Mouse (Mus musculus): ENCODE measurements around the gene Ppp1r37. TPM values are rescaled to one million over a fixed set of nuclear protein-coding genes. Genes with fewer than 3 reads are reported as not detected.

Ppp1r37 gene
- polyA plus RNA-seq, 1 experiment from 2014 or later = 8.3 TPM

DNA sequence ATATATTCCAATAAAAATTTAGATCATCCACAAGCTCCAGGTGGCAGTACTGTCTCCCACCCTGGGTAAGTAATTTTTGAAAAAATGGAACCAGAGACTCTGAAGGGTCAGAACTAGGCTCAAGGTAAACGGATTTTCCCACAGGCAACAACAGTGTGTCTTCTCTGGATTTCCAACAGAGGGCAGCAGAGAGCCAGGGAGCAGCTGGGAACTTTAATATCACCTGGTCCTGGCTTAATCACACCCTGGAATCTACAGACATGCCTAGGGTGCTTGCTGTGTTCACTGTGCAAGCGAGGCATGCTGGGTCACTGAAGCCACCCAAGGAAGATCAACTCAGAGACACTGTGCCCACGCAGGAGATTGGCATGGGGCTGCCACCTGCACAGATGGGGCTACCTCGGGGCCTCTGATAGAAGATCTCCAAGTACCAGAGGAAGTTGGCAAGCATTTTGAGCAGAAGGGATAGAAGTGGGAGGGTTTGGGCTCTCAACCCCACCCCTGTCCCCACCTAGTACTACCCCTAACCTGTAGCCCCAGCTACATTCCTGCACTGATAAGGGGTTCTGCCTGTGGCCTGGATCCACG is 59.3 kb downstream of the Ppp1r37 start:
- WGBS (ENCODE audit: insufficient replicate concordance) = 21% methylated on average over 5 of the region's 5 CpGs
- Histone ChIP-seq H3K4me1 (ENCODE audit: insufficient read depth) (peaks cover 17% of the 10 kb centered on the region), H3K4me3 (ENCODE audit: low read depth, low read length) (no peak overlapping the region), H3K27me3 (ENCODE audit: insufficient read depth, low read length) (no peaks in the 10 kb centered on the region), H3K36me3 (replicated peaks; ENCODE audit: insufficient read depth, low read length) (no peaks in the 10 kb centered on the region), H3K4me2 (ENCODE audit: low read depth, low read length) (no peak overlapping the region), H3K27ac (ENCODE audit: low read depth) (no peak overlapping the region), H3K9ac (replicated peaks) (no peak overlapping the region), H3K9me3 (ENCODE audit: low read length) (no peaks in the 10 kb centered on the region)
- DNase-seq (peak; percentile 65), ATAC-seq (no peak)
- no peak for TF ChIP-seq EP300 (IDR thresholded peaks at IDR 0.05; ENCODE audit: low read depth)
- peak; percentile 97 for TF ChIP-seq CTCF (IDR thresholded peaks at IDR 0.05; ENCODE audit: low read depth)

DNA sequence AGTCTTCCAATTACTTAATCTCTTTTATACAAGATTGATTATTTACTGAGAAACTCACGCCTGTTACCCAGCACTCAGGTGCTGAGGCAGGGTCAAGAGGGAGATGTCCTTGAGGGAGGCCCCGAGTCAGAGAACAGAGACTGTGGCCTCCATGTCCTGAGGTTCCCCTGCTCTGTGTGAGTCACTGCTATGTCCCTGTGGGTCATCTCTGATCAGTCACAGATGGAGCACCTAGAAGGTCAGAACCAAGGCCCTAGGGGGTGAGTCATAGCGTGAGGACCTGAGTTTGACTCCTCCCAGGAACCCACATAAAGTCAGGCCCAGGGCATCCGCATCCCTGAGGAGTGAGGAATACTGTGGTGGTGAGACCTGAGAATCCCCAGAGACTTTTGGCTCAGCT is 61.2 kb downstream of the Ppp1r37 start:
- H3K4me3 ChIP-seq (ENCODE audit: low read depth, low read length) = no peak overlapping the region
- DNase-seq (no peak), ATAC-seq (no peak)
- H3K36me3 ChIP-seq (replicated peaks; ENCODE audit: insufficient read depth, low read length) = no peaks in the 10 kb centered on the region
- no peak overlapping the region for H3K9ac ChIP-seq (replicated peaks)
- no peaks in the 10 kb centered on the region for H3K9me3 ChIP-seq (ENCODE audit: low read length)
- H3K27ac ChIP-seq (ENCODE audit: low read depth) = peak overlapping the region; percentile 30; the same call in 1 of the 2 replicates
- H3K4me1 ChIP-seq (ENCODE audit: insufficient read depth) = peaks cover 11% of the 10 kb centered on the region
- TF ChIP-seq CTCF (IDR thresholded peaks at IDR 0.05; ENCODE audit: low read depth) = no peak
- WGBS (ENCODE audit: insufficient replicate concordance) = 61% methylated on average over 4 of the region's 4 CpGs
- no peaks in the 10 kb centered on the region for H3K27me3 ChIP-seq (ENCODE audit: insufficient read depth, low read length)
- no peak overlapping the region for H3K4me2 ChIP-seq (ENCODE audit: low read depth, low read length)

DNA sequence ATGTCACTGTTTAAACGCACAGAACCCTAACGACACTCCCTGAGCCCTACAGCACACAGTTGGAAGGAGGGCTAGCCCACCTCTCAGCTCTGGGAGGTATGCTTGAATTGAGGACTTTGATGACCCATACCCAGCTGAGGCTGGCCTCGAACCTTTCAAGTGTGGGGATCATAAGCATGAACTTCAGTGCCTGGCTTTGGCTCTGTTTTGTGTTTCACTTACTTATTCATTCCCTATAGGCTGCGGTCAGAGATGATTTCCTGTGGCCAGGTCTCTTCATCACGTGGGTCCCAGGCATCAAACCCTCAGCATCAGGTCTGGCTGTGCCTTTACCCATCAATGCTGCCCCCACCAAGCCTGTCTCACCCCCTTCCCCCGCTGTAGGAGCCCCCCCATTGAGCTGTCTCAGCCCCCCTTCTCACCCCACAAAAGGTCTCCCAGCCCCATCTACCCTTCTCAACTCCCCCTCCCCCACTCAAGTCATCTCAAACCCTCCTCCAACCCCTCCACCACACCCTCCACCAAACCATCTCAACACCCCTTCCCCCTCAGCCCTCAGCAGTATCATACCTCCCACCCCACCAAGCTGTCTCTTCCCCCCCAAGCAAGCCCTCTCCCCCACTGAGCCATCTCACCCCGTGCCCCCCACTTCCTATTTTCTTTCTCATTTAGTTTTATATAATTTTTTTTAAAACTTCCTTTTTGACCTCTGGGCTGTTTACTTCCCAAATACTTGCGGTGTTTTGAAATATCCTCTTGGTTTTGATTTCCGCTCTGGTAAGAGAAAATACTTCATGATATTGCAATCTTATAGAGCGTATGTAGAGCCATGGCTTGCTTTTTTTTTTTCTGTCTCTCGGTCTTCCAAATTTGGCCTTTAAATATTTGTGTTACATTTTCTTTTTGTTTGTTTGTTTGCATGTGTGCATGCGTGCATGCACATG is 62.2 kb downstream of the Ppp1r37 start:
- no peaks in the 10 kb centered on the region for H3K9me3 ChIP-seq (ENCODE audit: low read length)
- ATAC-seq (no peak), DNase-seq (no peak)
- H3K4me1 ChIP-seq (ENCODE audit: insufficient read depth) = peaks cover 12% of the 10 kb centered on the region
- no peak overlapping the region for H3K4me3 ChIP-seq (ENCODE audit: low read depth, low read length)
- H3K27me3 ChIP-seq (ENCODE audit: insufficient read depth, low read length) = no peaks in the 10 kb centered on the region
- H3K9ac ChIP-seq (replicated peaks) = no peak overlapping the region
- H3K4me2 ChIP-seq (ENCODE audit: low read depth, low read length) = no peak overlapping the region
- peak overlapping the region; percentile 36 for H3K27ac ChIP-seq (ENCODE audit: low read depth)
- no peaks in the 10 kb centered on the region for H3K36me3 ChIP-seq (replicated peaks; ENCODE audit: insufficient read depth, low read length)
- TF ChIP-seq CTCF (IDR thresholded peaks at IDR 0.05; ENCODE audit: low read depth) = no peak
- TF ChIP-seq EP300 (IDR thresholded peaks at IDR 0.05; ENCODE audit: low read depth) = no peak
- WGBS (ENCODE audit: insufficient replicate concordance) = 41% methylated on average over 12 of the region's 12 CpGs

DNA sequence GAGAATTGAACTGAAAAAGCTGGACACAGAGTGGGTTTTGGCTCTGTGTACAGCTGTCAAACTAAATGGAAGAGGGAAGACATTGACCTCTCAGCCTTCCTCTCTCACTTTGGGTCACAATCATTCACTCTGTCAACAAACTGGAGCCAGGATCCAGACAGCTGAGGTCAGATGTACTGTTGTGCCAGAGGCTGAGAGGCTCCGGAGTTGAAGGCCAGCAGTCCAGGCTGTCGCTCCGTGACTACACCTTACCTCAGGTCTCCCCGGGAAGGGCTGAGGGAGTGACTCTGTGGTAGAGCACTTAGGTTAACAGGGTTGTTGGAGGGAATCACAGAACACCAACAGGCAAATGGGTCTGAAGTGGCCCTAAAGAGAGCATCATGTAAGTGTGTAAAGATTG is 64.5 kb downstream of the Ppp1r37 start:
- Histone ChIP-seq H3K36me3 (replicated peaks; ENCODE audit: insufficient read depth, low read length) (no peaks in the 10 kb centered on the region), H3K4me2 (ENCODE audit: low read depth, low read length) (no peak overlapping the region), H3K9ac (replicated peaks) (no peak overlapping the region), H3K4me3 (ENCODE audit: low read depth, low read length) (no peak overlapping the region), H3K27me3 (ENCODE audit: insufficient read depth, low read length) (0 out of 2 replicates have a peak, but pooled peaks cover 2% of the 10 kb centered on the region), H3K9me3 (ENCODE audit: low read length) (no peaks in the 10 kb centered on the region), H3K4me1 (ENCODE audit: insufficient read depth) (peaks cover 15% of the 10 kb centered on the region), H3K27ac (ENCODE audit: low read depth) (no peak overlapping the region)
- 56% methylated on average over 4 of the region's 4 CpGs for WGBS (ENCODE audit: insufficient replicate concordance)
- ATAC-seq = peak; percentile 72
- DNase-seq = no peak
- TF ChIP-seq EP300 (IDR thresholded peaks at IDR 0.05; ENCODE audit: low read depth) (no peak), CTCF (IDR thresholded peaks at IDR 0.05; ENCODE audit: low read depth) (no peak)

DNA sequence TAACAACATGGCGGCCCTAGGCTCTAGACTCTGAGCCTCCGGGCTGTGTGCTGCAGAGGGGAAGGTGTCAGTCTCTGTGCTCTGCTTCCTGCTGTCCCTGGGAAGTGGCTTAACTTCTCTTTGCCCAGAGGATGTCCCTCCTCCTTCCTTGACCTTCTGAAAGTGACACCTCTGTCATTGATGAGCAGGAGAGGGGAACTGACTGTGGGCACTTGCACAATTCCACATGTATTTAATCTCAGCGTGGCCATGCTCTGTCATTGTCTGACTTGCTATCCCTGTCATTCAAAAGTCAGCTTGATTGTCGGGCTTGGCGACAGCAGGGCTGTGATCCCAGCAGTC is 66.7 kb downstream of the Ppp1r37 start:
- no peak for DNase-seq
- Histone ChIP-seq H3K27ac (ENCODE audit: low read depth) (no peak overlapping the region), H3K4me2 (ENCODE audit: low read depth, low read length) (no peak overlapping the region), H3K4me1 (ENCODE audit: insufficient read depth) (peaks cover 19% of the 10 kb centered on the region), H3K27me3 (ENCODE audit: insufficient read depth, low read length) (peaks cover 4% of the 10 kb centered on the region; the same call in 1 of the 2 replicates), H3K9ac (replicated peaks) (no peak overlapping the region), H3K9me3 (ENCODE audit: low read length) (no peaks in the 10 kb centered on the region), H3K36me3 (replicated peaks; ENCODE audit: insufficient read depth, low read length) (no peaks in the 10 kb centered on the region), H3K4me3 (ENCODE audit: low read depth, low read length) (no peak overlapping the region)
- no peak for TF ChIP-seq CTCF (IDR thresholded peaks at IDR 0.05; ENCODE audit: low read depth)
- TF ChIP-seq EP300 (IDR thresholded peaks at IDR 0.05; ENCODE audit: low read depth) = no peak
- peak; percentile 7; the same call in 1 of the 2 replicates for ATAC-seq
- WGBS (ENCODE audit: insufficient replicate concordance) = 59% methylated on average over 5 of the region's 5 CpGs

DNA sequence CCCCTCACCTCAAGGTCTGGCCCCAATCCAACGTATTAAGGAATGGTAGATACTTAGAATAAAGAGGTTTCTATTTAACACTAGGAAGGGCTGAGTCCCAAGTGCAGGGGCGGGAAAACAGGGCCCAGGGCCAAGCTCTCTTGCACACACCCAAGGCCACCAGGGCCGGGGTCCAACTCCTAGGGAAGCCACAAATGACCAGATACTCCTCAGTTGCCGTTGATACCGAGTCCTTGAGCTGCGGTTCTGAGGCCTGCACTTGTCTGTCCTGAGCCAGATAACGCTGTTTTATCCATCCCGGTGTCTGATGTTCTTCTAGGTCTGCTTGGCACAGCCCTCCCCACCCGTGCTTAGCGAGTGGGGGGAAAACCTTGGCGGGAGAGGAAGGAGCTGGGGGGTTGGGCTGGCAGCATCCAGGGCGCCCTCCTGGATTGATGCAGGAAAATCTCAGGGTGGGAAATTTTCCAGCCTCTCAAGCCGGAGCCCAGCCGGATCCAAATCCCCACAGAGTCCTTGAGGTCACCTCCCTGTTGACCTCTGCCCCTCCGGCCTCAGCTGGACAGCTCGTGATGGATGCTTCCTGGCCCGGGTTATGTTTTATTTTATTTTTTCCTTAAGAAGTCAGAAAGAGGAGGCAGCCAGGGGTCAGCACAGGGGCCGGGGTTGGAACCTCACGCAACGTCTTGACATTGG is 67.2 kb downstream of the Ppp1r37 start:
- Histone ChIP-seq H3K36me3 (replicated peaks; ENCODE audit: insufficient read depth, low read length) (no peaks in the 10 kb centered on the region), H3K4me2 (ENCODE audit: low read depth, low read length) (no peak overlapping the region), H3K9me3 (ENCODE audit: low read length) (no peaks in the 10 kb centered on the region), H3K4me1 (ENCODE audit: insufficient read depth) (peaks cover 19% of the 10 kb centered on the region), H3K9ac (replicated peaks) (no peak overlapping the region), H3K27me3 (ENCODE audit: insufficient read depth, low read length) (peaks cover 9% of the 10 kb centered on the region; the same call in 1 of the 2 replicates), H3K4me3 (ENCODE audit: low read depth, low read length) (no peak overlapping the region), H3K27ac (ENCODE audit: low read depth) (no peak overlapping the region)
- DNase-seq (no peak), ATAC-seq (no peak; the same call in 1 of the 2 replicates)
- TF ChIP-seq EP300 (IDR thresholded peaks at IDR 0.05; ENCODE audit: low read depth) = no peak
- no peak for TF ChIP-seq CTCF (IDR thresholded peaks at IDR 0.05; ENCODE audit: low read depth)
- 64% methylated on average over 20 of the region's 20 CpGs for WGBS (ENCODE audit: insufficient replicate concordance)
